Mouse (Mus musculus) telencephalon, adult 2 months (tissue): ENCODE data around the gene Atp8b3.
A peak's percentile ranks its signal among the peaks of the same experiment; 100 is the strongest.

Experiments
- DNase-seq: peaks from one replicate; pipeline ENCODE4 v3.0.0-alpha.2; 2011; ENCODE audit warnings: low read depth, low spot score

Gene Atp8b3

GRCm38 (mm10) chr10:80538710-80539394 is at the start of gene Atp8b3:
Atp8b3 (minus strand) TSS chr10:80539124.
- no peak for DNase-seq

- no peak for DNase-seq
These were observed 48.4 kb upstream of the Atp8b3 start for GRCm38 (mm10) chr10:80587305-80587657.

- no peak for DNase-seq
These were observed 47.7 kb upstream of the Atp8b3 start for GRCm38 (mm10) chr10:80586407-80587304.

- no peak for DNase-seq
These were observed 46.7 kb upstream of the Atp8b3 start for GRCm38 (mm10) chr10:80585581-80585980.

- no peak for DNase-seq
These were observed 46.0 kb upstream of the Atp8b3 start for GRCm38 (mm10) chr10:80584642-80585552.

GRCm38 (mm10) chr10:80584045-80584488 is 45.1 kb upstream of the Atp8b3 start:
- DNase-seq: no peak

- DNase-seq: no peak
These were observed 44.1 kb upstream of the Atp8b3 start for GRCm38 (mm10) chr10:80583047-80583446.

GRCm38 (mm10) chr10:80578911-80579310 is 40.0 kb upstream of the Atp8b3 start:
- DNase-seq: no peak

GRCm38 (mm10) chr10:80578131-80578750 is 39.3 kb upstream of the Atp8b3 start:
- no peak for DNase-seq

GRCm38 (mm10) chr10:80577195-80578130 is 38.5 kb upstream of the Atp8b3 start, which contains the start of gene Klf16:
Klf16 (minus strand) TSS chr10:80577321.
- peak; percentile 80 for DNase-seq

GRCm38 (mm10) chr10:80576351-80577194 is 37.6 kb upstream of the Atp8b3 start:
- DNase-seq: no peak

- DNase-seq: no peak
These were observed 37.0 kb upstream of the Atp8b3 start for GRCm38 (mm10) chr10:80575925-80576324.

- DNase-seq: no peak
These were observed 36.0 kb upstream of the Atp8b3 start for GRCm38 (mm10) chr10:80574896-80575295.

GRCm38 (mm10) chr10:80573944-80574343 is 35.0 kb upstream of the Atp8b3 start:
- DNase-seq: peak; percentile 85

- DNase-seq: no peak
These were observed 33.6 kb upstream of the Atp8b3 start for GRCm38 (mm10) chr10:80572477-80572876.

GRCm38 (mm10) chr10:80570871-80571836 is 32.2 kb upstream of the Atp8b3 start:
- no peak for DNase-seq

GRCm38 (mm10) chr10:80570419-80570818 is 31.5 kb upstream of the Atp8b3 start:
- no peak for DNase-seq

GRCm38 (mm10) chr10:80569664-80570066 is 30.7 kb upstream of the Atp8b3 start:
- no peak for DNase-seq
